Mouse (Mus musculus) erythroblast, adult 5-6 weeks (primary cell): ENCODE data around the gene Tuft1. TPM values are rescaled to one million over a fixed set of nuclear protein-coding genes. Genes with fewer than 3 reads are reported as not detected.

Experiments
- ATAC-seq: replicated peaks from 2 replicates; pipeline ENCODE4 v1.8.0; 2016; ENCODE audit warnings: moderate number of reproducible peaks, mild to moderate bottlenecking, moderate TSS enrichment, inconsistent platforms; ENCODE audit not compliant: poor library complexity, low FRiP score, severe bottlenecking
- total RNA-seq, 2 experiments: library from RNA; stranded (forward) in 1 of 2; stranded (reverse) in 1 of 2; fragments of 150-400 nt in 1 of 2; fragments of 200-764, 138-1000 nt in 1 of 2; gene quantifications; 2 replicates each; pipeline versions ENCODE4 v1.2.3 to v1.2.4; 2015 to 2017; ENCODE audit warnings: low replicate concordance in 2 of 2

The Tuft1 gene
- total RNA-seq, 2 experiments from 2014 or later: 0.77 to 4.5 TPM

DNA sequence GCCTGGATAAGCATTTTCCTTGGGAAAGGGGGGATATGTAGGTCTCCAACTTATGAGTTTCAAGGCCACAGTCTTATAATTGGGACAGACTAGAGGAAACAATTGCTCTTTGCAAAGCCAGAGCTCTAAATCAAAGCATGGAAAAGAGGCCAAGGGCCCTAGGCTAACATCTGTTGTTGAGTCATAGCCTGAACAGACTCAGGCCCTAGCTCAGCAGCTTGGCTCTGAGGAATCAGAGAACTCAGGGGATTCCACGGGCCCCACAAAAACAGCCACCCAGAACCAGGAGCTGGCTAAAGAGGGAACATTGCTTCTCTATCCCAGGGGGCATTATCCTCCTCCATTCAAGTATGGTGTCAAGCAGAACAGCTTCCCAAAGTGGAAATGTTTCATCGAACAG lies 48.1 kb downstream of the Tuft1 start:
- ATAC-seq: no peak

DNA sequence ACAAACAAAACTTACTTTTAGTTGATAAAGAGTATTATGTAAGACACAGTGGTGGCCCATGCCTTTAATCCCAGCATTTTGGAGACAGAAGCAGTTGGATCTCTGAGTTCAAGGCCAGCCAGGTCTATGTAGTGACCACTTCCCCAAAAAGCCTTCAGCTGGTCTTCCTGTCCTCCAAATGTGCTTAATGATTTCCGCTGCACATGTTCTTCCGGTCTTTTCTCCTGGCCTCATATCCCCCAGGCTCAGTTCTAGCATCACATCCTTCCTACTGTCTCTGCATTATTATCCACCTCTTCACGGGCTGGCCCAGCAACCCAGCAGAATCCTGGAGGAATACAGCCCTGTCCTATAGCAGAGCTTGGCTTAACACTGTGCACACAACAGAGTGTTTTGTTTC lies 49.1 kb downstream of the Tuft1 start:
- no peak for ATAC-seq

DNA sequence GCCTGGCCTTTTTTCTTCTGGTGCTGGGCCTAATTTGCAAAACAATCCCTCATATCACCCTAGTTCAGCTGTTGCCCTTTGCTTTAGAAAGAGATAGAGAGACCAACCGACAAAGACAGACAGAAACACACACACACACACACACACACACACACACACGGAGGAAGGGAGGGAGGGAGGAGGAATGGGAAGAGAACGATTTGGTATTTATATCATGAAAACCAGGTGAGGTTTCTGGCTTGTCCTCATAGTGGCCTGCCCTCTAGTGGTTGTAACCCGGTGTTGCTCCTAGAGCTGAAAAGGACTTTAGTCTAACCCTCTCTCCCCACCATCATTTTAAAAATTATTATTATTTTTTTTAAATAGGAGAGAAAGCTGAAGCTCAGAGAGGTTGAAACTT lies 56.7 kb downstream of the Tuft1 start:
- ATAC-seq: peak; percentile 82

DNA sequence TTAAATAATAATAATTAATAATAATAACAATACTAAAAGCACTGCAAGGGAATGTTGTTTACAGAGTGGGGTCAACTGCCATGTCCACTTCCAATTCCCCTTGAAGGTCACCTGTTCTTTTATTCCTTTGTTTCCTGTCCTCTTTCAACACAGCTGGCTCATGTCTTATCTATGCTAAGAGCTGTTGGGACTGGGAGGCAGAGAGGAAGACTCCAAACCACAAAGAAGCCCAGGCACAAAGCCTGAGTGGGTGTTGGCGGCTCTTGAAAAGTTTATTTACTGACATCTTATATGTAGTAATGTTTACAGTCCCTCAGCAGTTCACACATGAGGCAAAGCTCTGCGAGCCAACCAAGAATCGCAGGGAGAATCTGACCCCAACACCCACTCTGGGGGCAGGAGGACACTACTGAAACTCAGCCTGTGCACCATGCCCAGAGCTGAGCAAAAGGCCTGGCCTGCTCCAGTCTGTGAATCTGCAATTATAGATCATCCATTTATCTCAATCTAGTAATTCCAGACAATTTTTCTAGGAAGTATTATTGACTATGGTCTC lies 61.4 kb downstream of the Tuft1 start:
- ATAC-seq: no peak

DNA sequence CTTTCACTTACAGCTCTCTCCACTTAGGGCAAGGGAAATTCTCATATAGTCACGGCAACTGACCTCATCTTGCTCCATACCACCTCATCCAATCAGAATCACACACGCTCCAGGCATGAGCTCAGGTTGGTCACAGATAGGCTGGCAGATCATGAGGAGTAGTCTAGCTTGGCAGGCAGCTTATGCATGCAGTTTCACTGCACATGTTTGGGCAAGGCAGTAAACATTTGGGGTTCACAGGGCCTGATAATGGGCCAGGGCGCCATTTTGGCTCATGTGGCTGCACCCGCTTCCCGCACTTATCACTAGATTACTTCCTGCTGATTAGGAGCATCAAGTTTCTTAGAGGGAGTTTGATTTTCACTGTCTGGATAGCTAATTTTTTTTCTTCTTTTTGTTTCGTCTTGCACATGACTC lies 62.8 kb downstream of the Tuft1 start:
- no peak for ATAC-seq

DNA sequence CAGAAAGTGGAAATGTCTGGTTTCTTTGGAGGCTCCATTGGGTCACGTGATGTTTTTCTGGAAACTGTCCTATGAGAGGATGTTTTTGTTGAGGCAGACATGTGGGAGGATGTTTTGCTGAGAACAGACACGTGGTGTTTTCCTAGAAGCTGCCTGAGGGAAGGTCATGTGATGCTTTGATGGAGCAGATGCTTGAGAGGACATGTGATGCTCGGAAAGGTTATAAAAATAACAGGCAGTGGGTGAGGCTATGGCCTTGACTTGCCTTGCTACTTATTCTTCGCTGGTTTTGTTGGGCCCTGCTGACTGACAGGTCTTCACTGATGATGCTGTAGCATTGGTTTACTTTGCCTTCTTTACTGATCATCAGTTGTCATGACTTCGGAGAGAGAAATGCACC lies 67.6 kb downstream of the Tuft1 start:
- no peak for ATAC-seq

DNA sequence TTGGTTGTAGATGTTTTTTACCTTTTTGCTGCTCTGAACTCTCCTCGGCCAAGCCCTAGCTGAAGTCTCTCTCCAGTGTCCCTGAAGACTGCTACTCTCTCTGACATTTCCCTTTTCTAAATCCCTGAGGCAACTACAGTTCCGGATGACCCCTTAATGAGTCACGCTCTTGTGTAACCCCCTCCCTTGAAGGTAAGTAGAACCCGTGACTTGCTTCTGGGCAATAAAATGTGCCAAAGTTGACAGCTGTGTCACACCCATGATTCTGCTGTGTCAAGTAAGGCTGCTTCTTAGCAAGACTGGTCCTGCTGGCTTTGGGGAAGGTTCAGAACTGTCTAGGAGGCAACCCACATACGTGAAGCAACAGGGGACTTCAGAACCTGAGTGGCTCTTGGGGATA lies 70.7 kb downstream of the Tuft1 start:
- no peak for ATAC-seq

DNA sequence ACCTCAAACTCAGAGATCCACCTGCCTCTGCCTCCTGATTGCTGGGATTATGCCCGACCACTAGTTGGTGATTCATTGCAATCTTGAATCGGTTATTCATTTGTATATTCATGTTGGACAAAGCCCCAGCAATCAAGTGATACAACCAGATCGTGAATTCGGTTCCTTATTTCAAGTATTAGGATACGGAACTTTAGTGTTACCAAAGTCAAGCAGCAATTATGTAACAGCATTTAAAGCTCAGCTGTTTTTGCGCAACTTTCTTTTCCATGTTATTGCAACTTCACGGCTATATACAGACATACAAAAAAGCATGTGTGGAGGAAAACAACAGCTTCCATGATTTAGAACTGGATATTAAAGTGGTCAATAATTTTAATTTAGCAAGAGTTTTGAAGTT lies 75.7 kb downstream of the Tuft1 start:
- no peak for ATAC-seq

DNA sequence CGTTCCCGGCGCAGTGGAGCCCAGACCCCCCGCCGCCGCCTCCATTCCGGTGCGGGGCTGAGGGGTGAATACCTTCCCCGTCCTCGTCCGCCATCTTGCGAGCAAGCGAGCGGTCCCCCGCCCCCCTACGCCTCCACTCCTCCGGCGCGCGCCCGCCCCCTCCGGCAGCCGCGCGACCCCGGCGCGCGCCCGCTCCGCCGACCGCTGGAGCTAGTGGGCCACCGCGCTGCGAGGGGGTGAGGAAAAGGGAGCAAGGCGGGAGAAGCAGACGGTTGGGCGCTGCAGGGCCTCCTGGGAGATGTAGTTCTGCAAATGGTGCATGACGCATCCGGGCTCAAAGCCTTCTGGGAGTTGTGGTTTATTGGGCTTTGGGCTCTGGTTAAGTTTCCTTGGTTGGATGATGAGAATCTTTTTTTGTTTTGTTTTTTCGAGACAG lies 76.2 kb downstream of the Tuft1 start, which contains the start of gene Snx27:
Snx27 (minus strand) TSS at position 261 of the 436 bp plus-strand sequence.
- peak; percentile 91 for ATAC-seq

DNA sequence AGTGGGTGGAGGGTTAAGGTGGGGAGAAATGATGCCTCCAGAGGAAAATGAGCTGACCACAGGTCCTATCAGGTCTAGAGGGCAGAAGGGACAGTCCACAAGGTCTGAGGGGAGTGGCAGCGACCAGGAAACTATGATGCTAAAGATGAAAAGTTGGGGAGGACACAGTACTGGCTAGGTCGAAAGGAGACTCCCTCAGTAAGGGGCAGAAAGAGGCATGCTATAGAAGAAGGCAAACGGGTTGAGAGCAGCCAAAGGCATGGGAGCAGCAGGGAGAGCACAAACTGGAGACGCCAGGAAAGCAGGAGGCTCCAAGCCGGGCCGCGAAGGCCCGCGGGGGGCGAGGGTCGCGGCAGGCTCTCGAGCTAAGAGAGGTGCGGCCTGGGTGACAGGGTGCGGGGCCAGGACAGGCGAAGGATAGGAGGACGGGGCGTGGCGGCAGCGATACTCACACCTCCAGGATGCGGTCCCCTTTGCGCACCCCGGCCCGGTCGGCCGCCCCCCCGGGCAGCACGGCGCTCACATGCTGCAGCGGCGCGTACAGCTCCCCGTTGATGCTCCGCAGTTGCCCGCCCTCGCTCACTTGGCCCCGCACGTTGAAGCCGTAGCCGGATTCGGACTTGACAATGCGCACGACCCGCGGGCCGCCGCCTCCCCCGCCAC lies 76.7 kb downstream of the Tuft1 start:
- ATAC-seq: peak; percentile 56

DNA sequence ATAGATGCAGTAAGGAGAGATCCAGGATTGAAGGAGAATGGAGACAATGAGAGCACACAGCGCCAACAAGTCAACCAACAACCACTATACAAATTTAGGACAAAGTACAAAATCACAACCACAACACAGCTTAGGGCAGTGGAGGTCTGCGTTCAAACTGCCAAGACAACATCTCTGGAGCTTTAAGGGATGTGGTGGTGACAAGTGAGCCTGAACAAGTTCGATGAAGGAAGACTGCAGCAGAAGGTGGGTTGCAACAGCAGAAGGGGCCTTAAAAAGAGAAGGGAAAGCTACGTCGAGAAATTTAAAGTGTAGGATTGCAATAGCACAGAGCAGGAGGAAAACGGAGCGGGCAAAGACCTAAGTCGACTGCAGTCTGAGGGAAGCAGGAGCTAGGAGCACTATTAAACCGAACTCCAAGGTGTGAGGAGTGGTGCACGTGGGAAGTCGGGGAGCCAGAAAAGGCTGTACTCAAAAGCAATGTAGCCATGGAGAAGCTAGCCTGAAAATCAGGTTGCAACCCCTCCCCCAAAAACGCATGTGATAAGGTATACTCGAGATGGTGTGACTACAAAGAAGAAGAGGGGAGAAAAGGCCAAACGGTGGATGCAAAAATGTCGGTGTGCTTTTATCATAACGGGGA lies 77.4 kb downstream of the Tuft1 start:
- ATAC-seq: no peak

DNA sequence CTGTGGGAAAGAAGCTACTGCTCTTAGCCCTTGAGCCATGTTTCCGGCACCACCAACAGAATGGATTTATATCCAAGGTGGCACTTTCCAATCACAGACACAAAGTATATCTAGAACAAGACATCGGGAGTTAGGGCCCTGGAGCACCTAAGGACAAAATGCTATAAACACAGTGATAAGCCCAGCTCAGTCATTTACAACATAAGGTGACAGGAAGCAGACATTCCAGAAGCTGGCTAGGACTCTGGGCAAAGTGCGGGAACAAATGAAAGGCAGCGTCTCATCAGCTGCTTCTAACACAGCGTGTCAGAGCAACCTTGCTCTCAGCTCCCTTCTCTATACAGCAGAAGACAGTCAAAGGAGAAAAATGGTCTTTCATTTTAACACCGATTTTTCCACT lies 84.2 kb downstream of the Tuft1 start:
- ATAC-seq: no peak

DNA sequence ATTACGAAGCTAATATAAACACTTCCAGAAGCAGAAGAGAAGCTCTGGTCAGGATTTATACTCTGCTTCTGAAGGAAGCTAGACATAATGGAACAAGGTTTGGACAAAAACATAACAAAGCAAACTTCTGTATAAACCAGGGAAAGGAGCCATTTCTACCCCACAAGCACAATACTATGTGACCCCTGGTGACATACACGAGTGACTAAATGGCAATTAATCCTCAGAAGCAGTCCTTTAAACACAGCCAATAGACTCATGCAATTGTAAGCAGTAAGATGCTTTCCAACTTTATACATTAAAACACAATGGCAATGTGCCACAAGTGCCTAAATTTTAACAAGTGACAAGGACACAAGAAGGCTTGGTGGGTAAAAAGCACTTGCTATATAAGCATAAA lies 91.4 kb downstream of the Tuft1 start:
- no peak for ATAC-seq

DNA sequence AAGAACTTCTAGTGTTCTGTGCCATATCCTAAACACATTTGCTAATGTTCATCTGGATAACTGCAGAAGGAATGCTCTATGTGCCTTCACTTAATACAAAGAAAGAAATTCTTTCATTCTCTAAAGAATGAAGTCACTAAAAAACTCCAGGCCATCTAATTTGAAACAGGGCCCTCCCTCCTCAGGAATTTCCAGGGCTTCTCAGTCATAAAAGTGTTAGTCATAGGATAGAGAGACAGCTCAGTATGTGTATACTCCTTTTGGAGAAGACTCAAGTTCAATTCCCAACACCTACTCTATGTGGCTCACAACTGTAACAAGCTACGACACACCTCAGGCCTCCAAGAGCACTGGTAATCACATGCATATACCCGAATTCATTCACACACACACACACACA lies 93.1 kb downstream of the Tuft1 start:
- no peak for ATAC-seq

DNA sequence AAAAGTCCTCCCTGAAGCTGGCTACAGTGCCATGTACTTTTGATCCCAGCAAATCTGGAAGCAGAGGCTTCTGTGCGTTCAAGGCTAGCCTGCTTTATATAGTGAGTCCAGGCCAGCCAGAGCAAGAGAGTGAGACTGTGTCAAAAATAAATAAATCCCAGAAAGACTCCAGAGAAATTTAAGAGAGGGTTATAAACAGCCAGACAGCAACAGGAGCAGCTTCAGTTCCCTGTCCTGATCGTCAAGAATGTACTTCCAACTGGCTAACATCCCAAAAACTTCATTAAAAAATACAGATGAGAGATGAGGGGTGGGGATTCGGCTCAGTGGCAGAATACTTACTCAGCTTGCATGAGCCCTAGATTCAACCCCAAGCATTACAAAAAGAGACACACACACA lies 93.5 kb downstream of the Tuft1 start:
- ATAC-seq: no peak

DNA sequence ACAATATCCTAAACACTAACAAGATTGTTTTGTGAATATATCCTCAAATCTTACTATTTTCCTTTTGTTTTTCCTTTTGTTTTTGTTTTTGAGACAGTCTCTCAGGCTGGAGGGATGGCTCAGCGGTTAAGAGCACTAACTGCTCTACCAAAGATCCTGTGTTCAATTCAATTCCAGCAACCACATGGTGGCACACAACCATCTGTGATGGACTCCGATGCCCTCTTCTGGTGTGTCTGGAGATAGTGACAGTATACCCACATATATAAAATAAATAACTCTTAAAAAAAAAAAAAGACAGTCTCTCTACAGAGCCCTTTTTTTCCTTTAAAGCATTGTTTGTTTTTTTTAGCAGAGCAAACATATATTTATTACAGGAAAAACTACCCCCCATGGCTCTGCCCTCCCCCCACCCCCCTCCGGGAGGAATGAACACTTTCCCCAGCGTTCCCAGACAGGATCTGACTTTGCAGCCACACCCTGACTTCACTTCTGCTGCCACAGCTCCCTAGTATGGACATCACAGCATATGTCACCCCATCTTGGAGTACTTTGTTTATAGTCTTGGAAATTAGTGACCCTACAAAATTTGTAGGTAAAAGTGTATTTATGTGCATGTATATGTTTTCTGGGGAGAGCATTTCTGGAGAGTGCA lies 94.2 kb downstream of the Tuft1 start:
- ATAC-seq: no peak

DNA sequence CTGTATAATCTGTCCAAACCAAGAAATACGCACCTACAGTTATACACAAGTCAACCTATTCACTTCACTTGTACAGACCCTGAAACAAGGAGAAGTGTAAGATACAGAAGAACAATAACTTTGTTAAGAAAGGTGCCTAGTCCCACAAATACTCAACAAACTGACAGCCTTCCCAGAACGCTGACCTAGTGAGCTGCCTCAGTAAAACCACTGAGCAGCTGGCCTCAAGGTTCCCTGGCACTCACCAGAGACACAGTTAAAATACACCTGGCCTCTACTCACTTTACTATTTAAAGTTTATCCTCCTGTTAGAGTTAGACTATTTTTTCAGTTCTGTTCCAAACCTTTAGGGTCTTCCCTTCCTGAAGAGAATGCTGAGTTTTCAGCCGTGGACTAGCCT lies 95.5 kb downstream of the Tuft1 start:
- ATAC-seq: no peak
